Mouse (Mus musculus) cortical plate, adult 2 months (tissue): ENCODE data around the gene Hist2h2aa1. TPM values are rescaled to one million over a fixed set of nuclear protein-coding genes. Genes with fewer than 3 reads are reported as not detected.
"Not testable (repeated sequence)": the region's sequence is repeated elsewhere in the genome, so short reads cannot be mapped to it uniquely, and the experiment has no call there.

Experiments
- H3K27ac ChIP-seq: fragments of 200-500 bp; 2 replicates; pipeline ENCODE4 v1.5.1; 2012; ENCODE audit warnings: low read length, control low read depth, inconsistent platforms; ENCODE audit not compliant: insufficient read depth
- H3K4me1 ChIP-seq: fragments of 200-500 bp; 2 replicates; pipeline ENCODE4 v1.6.1; 2011; ENCODE audit warnings: low read length; ENCODE audit not compliant: control insufficient read depth, insufficient read depth
- H3K4me3 ChIP-seq: fragments of 200-500 bp; 2 replicates; pipeline ENCODE4 v1.5.1; 2011; ENCODE audit warnings: mild to moderate bottlenecking, low read length, control low read depth; ENCODE audit not compliant: insufficient read depth
- CTCF ChIP-seq: fragments of 200-500 bp; IDR thresholded peaks from 2 replicates; pipeline ENCODE4 v1.5.1; 2011; ENCODE audit warnings: mild to moderate bottlenecking, control low read depth, low read length; ENCODE audit not compliant: insufficient read depth; ENCODE audit errors: extremely low read depth
- POLR2A ChIP-seq: fragments of 200-500 bp; IDR thresholded peaks from 2 replicates; pipeline ENCODE4 v1.6.1; 2011; ENCODE audit warnings: mild to moderate bottlenecking, low read length, control low read depth; ENCODE audit not compliant: insufficient read depth; ENCODE audit errors: extremely low read depth
- polyA plus RNA-seq: library from polyadenylated mRNA; depleted of rRNA; stranded (reverse); fragments of >200 nt; gene quantifications from 2 replicates; pipeline ENCODE4 v1.2.3, GENCODE M21; 2012; rRNA removed

Hist2h2aa1 gene
- polyA plus RNA-seq, 1 experiment = 156 TPM

- Histone ChIP-seq H3K4me1 (no peaks in the 10 kb centered on the region), H3K4me3 (peak overlapping the region; percentile 42), H3K27ac (no peak overlapping the region)
- TF ChIP-seq CTCF (no peak), POLR2A (no peak)
Observed at GRCm38 (mm10) chr3:96277428-96277799, 32.1 kb downstream of the Hist2h2aa1 start.

- peak; percentile 79 for TF ChIP-seq CTCF
- peak; percentile 84 for TF ChIP-seq POLR2A
- H3K4me1 ChIP-seq = no peaks in the 10 kb centered on the region
- H3K27ac ChIP-seq = peak overlapping the region; percentile 16; the same call in 1 of the 2 replicates
- peak overlapping the region; percentile 42 for H3K4me3 ChIP-seq
Observed at GRCm38 (mm10) chr3:96277800-96278624, 32.7 kb downstream of the Hist2h2aa1 start.

GRCm38 (mm10) chr3:96280660-96281059, 35.4 kb downstream of the Hist2h2aa1 start:
- Histone ChIP-seq H3K4me1 (no peaks in the 10 kb centered on the region), H3K27ac (no peak overlapping the region), H3K4me3 (no peak overlapping the region)
- TF ChIP-seq POLR2A = no peak
- no peak for TF ChIP-seq CTCF

- TF ChIP-seq CTCF (peak; percentile 64), POLR2A (no peak)
- no peaks in the 10 kb centered on the region for H3K4me1 ChIP-seq
- no peak overlapping the region for H3K4me3 ChIP-seq
- no peak overlapping the region for H3K27ac ChIP-seq
Observed at GRCm38 (mm10) chr3:96284457-96284856, 39.2 kb downstream of the Hist2h2aa1 start.

- H3K4me3 ChIP-seq, H3K27ac ChIP-seq, H3K4me1 ChIP-seq: not testable (repeated sequence)
- TF ChIP-seq CTCF = peak; percentile 78
Observed at GRCm38 (mm10) chr3:96287334-96287733, 42.0 kb downstream of the Hist2h2aa1 start.

GRCm38 (mm10) chr3:96289201-96289600, 43.9 kb downstream of the Hist2h2aa1 start:
- Histone ChIP-seq H3K4me3 (no peak overlapping the region), H3K4me1 (no peaks in the 10 kb centered on the region), H3K27ac (no peak overlapping the region)
- no peak for TF ChIP-seq POLR2A

- H3K4me1 ChIP-seq, H3K4me3 ChIP-seq, H3K27ac ChIP-seq: not testable (repeated sequence)
Observed at GRCm38 (mm10) chr3:96290727-96291126, 45.4 kb downstream of the Hist2h2aa1 start.

- TF ChIP-seq POLR2A = no peak
- TF ChIP-seq CTCF = no peak
- Histone ChIP-seq H3K4me3 (no peak overlapping the region; the same call in 1 of the 2 replicates), H3K27ac (no peak overlapping the region), H3K4me1 (no peaks in the 10 kb centered on the region)
Observed at GRCm38 (mm10) chr3:96292641-96293040, 47.3 kb downstream of the Hist2h2aa1 start.

- Histone ChIP-seq H3K27ac (peak overlapping the region; percentile 67), H3K4me1 (no peaks in the 10 kb centered on the region), H3K4me3 (peak overlapping the region; percentile 9; the same call in 1 of the 2 replicates)
- no peak for TF ChIP-seq POLR2A
- no peak for TF ChIP-seq CTCF
Observed at GRCm38 (mm10) chr3:96293368-96293767, 48.1 kb downstream of the Hist2h2aa1 start.

GRCm38 (mm10) chr3:96293787-96294186, 48.5 kb downstream of the Hist2h2aa1 start, which contains the start of gene Fcgr1:
Gene Fcgr1 (minus strand): TSS chr3:96293969.
- Histone ChIP-seq H3K4me1 (no peaks in the 10 kb centered on the region), H3K27ac (peak within 1 kb of the TSS; percentile 67), H3K4me3 (peak within 1 kb of the TSS; percentile 9; the same call in 1 of the 2 replicates)
- TF ChIP-seq POLR2A = no peak
- TF ChIP-seq CTCF = no peak

Other genes starting within 250 kb of the Hist2h2aa1 start
- 133 and 134 TPM in 2 replicates for gene Plekho1, start 249.5 kb upstream of the Hist2h2aa1 start, polyA plus RNA-seq
- 29.9 and 32.1 TPM in 2 replicates for gene Vps45, start 187.0 kb upstream of the Hist2h2aa1 start, polyA plus RNA-seq
- 17.3 and 19.9 TPM in 2 replicates for gene Otud7b, start 141.0 kb upstream of the Hist2h2aa1 start, polyA plus RNA-seq
- 13.4 and 14.0 TPM in 2 replicates for gene Mtmr11, start 83.5 kb upstream of the Hist2h2aa1 start, polyA plus RNA-seq
- gene Sf3b4, start 73.2 kb upstream of the Hist2h2aa1 start, polyA plus RNA-seq = 46.0 and 51.1 TPM in 2 replicates
- gene Sv2a, start 64.3 kb upstream of the Hist2h2aa1 start, polyA plus RNA-seq = 279 and 292 TPM in 2 replicates
- 29.4 and 29.9 TPM in 2 replicates for gene Bola1, start 25.8 kb upstream of the Hist2h2aa1 start, polyA plus RNA-seq
- 1.3 and 2.7 TPM in 2 replicates for gene Hist2h2ab, start 25.6 kb upstream of the Hist2h2aa1 start, polyA plus RNA-seq
- 1.9 and 4.6 TPM in 2 replicates for gene Hist2h2ac, start 24.6 kb upstream of the Hist2h2aa1 start, polyA plus RNA-seq
- gene Hist2h2be, start 24.4 kb upstream of the Hist2h2aa1 start, polyA plus RNA-seq = 7.7 TPM in 2 replicates
- gene Hist2h3c2, start 6.4 kb upstream of the Hist2h2aa1 start, polyA plus RNA-seq = 9.2 and 10.1 TPM in 2 replicates
- 5.5 and 18.0 TPM in 2 replicates for gene Hist2h2aa2, start 5.2 kb upstream of the Hist2h2aa1 start, polyA plus RNA-seq
- gene Hist2h3c1, start 1.2 kb downstream of the Hist2h2aa1 start, polyA plus RNA-seq = not detected in 2 replicates
- gene Hist2h4, start 17.8 kb downstream of the Hist2h2aa1 start, polyA plus RNA-seq = 3.1 and 3.6 TPM in 2 replicates
- gene Hist2h3b, start 23.2 kb downstream of the Hist2h2aa1 start, polyA plus RNA-seq = 3.3 and 9.5 TPM in 2 replicates
- 3.7 and 6.7 TPM in 2 replicates for gene Hist2h2bb, start 24.3 kb downstream of the Hist2h2aa1 start, polyA plus RNA-seq
- 3.6 and 5.1 TPM in 2 replicates for gene Fcgr1, start 48.5 kb downstream of the Hist2h2aa1 start, polyA plus RNA-seq
- gene BC107364, start 206.8 kb downstream of the Hist2h2aa1 start, polyA plus RNA-seq = not detected in 2 replicates